Mouse (Mus musculus): ENCODE measurements around the gene Lax1. TPM values are rescaled to one million over a fixed set of nuclear protein-coding genes. Genes with fewer than 3 reads are reported as not detected.

Gene Lax1
- polyA plus RNA-seq, 1 experiment from 2014 or later, result 0.63 TPM

DNA sequence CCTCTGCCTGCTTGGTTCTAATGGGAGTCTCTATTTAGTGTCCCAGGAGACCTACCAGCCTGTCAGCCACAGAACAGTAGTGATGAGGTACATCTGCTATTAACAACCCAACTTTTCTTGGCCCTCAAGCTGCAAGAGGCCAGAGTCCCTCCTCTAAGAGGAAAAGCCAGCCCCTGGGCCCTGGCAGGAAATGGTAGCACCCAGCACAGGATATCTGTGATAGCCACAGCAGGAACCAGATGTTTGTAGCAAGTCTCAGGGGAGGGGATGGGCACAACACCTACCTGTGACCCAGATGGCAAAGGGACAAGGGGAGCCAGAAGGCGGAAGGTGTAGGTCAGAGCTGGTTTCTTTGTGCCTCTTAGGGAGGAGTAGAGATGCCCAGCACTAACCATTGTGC, 5.0 kb upstream of the Lax1 start:
- no peak overlapping the region for H3K9ac ChIP-seq (ENCODE audit: low read length)
- H3K27ac ChIP-seq (ENCODE audit: low read length), result peak overlapping the region; percentile 87
- no peak overlapping the region for H3K4me2 ChIP-seq (ENCODE audit: low read depth, low read length)
- H3K4me3 ChIP-seq (replicated peaks; ENCODE audit: low read length), result no peak overlapping the region
- WGBS, result 80% methylated on average over 1 of the region's 1 CpGs
- H3K9me3 ChIP-seq (replicated peaks; ENCODE audit: control insufficient read depth, low read length), result no peaks in the 10 kb centered on the region
- H3K4me1 ChIP-seq (ENCODE audit: control insufficient read depth, insufficient read depth, low read length), result peaks cover 31% of the 10 kb centered on the region
- ATAC-seq (ENCODE audit: insufficient read depth, low FRiP score), result no peak
- no peaks in the 10 kb centered on the region for H3K36me3 ChIP-seq (ENCODE audit: control insufficient read depth, insufficient read depth, low read length)
- H3K27me3 ChIP-seq (ENCODE audit: control insufficient read depth, insufficient read depth, low read length), result no peaks in the 10 kb centered on the region

DNA sequence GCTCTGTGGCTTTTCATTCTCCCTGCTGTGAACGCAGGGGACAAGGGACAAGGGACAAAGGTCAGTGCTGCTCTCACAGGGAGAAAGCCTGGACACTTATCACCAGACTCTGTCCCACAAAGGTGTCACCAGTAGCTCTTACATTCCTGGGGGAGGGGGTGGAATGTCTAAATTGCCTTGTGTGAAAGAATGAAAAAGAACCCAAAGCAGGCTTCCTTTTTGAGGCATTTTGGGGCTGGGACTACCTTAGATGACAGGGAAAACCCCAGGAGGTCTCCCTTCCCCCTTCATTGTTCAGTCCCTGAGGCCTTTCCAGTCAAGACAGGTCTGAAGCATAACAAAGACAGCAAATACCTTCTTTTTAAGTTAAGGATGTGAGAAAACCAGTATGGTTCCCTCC, 4.4 kb upstream of the Lax1 start:
- no peak for ATAC-seq (ENCODE audit: insufficient read depth, low FRiP score)
- no peak overlapping the region for H3K4me3 ChIP-seq (replicated peaks; ENCODE audit: low read length)
- peak overlapping the region; percentile 87 for H3K27ac ChIP-seq (ENCODE audit: low read length)

DNA sequence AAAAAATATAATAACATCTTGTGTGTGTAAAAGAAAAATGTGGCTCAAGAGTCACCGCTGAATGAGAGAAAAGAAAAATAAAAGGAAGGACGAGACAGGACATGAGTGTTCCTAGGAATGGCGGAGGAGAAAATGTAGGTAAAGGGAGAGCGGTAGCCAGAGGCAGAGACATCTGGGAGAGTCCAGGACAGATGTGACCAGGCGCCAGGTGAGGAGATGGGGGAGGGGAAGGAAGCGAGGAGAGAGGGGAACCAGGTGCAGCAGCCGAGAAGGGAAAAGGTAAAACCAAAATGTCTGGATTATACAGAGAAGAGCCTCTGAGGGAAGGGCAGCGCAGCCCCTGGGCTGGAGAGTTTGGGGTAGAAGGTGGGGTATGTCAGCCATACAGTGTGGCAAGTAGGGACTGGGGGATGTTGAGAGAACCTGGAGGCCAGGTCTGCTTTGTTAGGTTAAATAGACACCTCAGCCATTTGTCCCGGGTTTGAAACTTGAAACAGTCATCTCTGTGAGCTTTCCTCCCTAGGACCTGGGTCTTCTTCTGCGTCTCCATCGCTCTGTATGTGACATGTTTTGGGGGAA, 3.7 kb upstream of the Lax1 start:
- peaks cover 31% of the 10 kb centered on the region for H3K4me1 ChIP-seq (ENCODE audit: control insufficient read depth, insufficient read depth, low read length)
- H3K4me2 ChIP-seq (ENCODE audit: low read depth, low read length), result no peak overlapping the region
- no peak overlapping the region for H3K4me3 ChIP-seq (replicated peaks; ENCODE audit: low read length)
- H3K27me3 ChIP-seq (ENCODE audit: control insufficient read depth, insufficient read depth, low read length), result no peaks in the 10 kb centered on the region
- H3K36me3 ChIP-seq (ENCODE audit: control insufficient read depth, insufficient read depth, low read length), result no peaks in the 10 kb centered on the region
- H3K27ac ChIP-seq (ENCODE audit: low read length), result peak overlapping the region; percentile 87
- WGBS, result 59% methylated on average over 11 of the region's 11 CpGs
- no peak overlapping the region for H3K9ac ChIP-seq (ENCODE audit: low read length)
- no peaks in the 10 kb centered on the region for H3K9me3 ChIP-seq (replicated peaks; ENCODE audit: control insufficient read depth, low read length)
- ATAC-seq (ENCODE audit: insufficient read depth, low FRiP score), result no peak

More for the DNA sequence above, 4.4 kb upstream of the Lax1 start:
- H3K4me2 ChIP-seq (ENCODE audit: low read depth, low read length), result no peak overlapping the region
- 11% methylated on average over 1 of the region's 1 CpGs for WGBS
- H3K9ac ChIP-seq (ENCODE audit: low read length), result no peak overlapping the region
- no peaks in the 10 kb centered on the region for H3K9me3 ChIP-seq (replicated peaks; ENCODE audit: control insufficient read depth, low read length)
- peaks cover 31% of the 10 kb centered on the region for H3K4me1 ChIP-seq (ENCODE audit: control insufficient read depth, insufficient read depth, low read length)
- H3K27me3 ChIP-seq (ENCODE audit: control insufficient read depth, insufficient read depth, low read length), result no peaks in the 10 kb centered on the region
- no peaks in the 10 kb centered on the region for H3K36me3 ChIP-seq (ENCODE audit: control insufficient read depth, insufficient read depth, low read length)

DNA sequence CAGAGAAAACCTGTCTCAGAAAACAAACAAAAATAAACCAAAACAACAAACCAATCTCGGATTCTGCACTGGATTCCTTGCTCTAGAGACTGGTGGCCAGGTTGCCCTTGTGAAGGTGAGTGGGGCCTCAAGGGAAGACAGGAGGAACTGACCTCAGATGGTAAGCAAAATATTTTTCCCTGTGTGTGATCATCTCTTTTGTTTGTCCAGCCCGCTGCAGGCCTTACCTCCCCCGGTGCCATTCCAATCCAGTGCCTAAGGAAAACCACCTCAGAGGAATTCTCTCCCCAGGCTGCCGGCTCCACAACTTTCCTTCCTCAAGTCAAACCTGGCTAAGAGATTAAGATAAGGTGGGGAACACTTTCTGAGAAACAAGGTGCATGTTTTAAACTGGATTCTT, 2.3 kb upstream of the Lax1 start:
- H3K27ac ChIP-seq (ENCODE audit: low read length), result no peak overlapping the region
- H3K36me3 ChIP-seq (ENCODE audit: control insufficient read depth, insufficient read depth, low read length), result no peaks in the 10 kb centered on the region
- no peak overlapping the region for H3K9ac ChIP-seq (ENCODE audit: low read length)
- H3K9me3 ChIP-seq (replicated peaks; ENCODE audit: control insufficient read depth, low read length), result no peaks in the 10 kb centered on the region
- H3K27me3 ChIP-seq (ENCODE audit: control insufficient read depth, insufficient read depth, low read length), result no peaks in the 10 kb centered on the region
- WGBS, result 38% methylated on average over 4 of the region's 4 CpGs
- no peak for ATAC-seq (ENCODE audit: insufficient read depth, low FRiP score)
- H3K4me3 ChIP-seq (replicated peaks; ENCODE audit: low read length), result no peak overlapping the region
- no peak overlapping the region for H3K4me2 ChIP-seq (ENCODE audit: low read depth, low read length)
- peaks cover 31% of the 10 kb centered on the region for H3K4me1 ChIP-seq (ENCODE audit: control insufficient read depth, insufficient read depth, low read length)

DNA sequence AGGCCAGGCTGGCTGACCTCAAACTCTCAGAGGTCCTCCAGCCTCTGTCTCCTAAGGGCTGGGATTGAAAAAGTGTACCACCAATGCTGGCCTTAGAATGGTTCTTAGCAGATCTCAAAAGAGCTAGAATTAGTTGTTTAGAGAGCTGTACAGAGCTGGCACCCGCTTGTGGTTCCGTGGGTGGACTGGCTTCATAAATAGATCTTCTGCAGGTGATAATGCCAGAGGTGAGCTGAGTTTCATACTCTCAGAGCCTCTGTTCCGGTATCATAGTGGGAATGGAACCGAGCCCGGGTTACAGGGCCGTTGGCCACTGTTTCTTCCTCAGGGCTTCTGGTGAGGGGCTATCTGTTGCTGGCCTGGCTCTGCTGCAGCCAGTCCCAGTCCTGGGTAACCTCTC, 1.1 kb upstream of the Lax1 start:
- Histone ChIP-seq H3K36me3 (ENCODE audit: control insufficient read depth, insufficient read depth, low read length) (no peaks in the 10 kb centered on the region), H3K4me3 (replicated peaks; ENCODE audit: low read length) (no peak overlapping the region), H3K27ac (ENCODE audit: low read length) (no peak overlapping the region), H3K4me2 (ENCODE audit: low read depth, low read length) (no peak overlapping the region), H3K9ac (ENCODE audit: low read length) (no peak overlapping the region), H3K4me1 (ENCODE audit: control insufficient read depth, insufficient read depth, low read length) (peaks cover 24% of the 10 kb centered on the region), H3K27me3 (ENCODE audit: control insufficient read depth, insufficient read depth, low read length) (no peaks in the 10 kb centered on the region), H3K9me3 (replicated peaks; ENCODE audit: control insufficient read depth, low read length) (no peaks in the 10 kb centered on the region)
- ATAC-seq (ENCODE audit: insufficient read depth, low FRiP score), result no peak
- 96% methylated on average over 6 of the region's 6 CpGs for WGBS

DNA sequence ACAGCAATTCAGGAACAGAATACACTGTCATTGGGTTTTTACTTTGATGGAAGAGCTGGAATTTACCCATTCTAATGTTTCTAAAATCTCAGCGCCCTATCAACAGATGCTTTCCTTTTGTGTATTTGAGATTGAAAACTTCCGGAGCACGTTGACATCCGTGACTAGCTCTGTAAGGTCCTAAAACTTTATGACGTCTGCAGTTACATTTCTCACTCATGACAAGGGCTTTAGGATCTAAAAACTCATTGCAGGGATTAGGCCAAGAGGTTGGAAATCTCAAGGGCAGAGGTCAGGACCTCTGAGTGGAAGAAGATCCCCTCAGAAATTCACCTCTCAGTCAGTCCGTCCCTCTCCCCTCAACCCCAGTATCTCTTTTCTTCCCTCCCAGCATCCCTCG, 1.6 kb downstream of the Lax1 start:
- H3K4me2 ChIP-seq (ENCODE audit: low read depth, low read length), result no peak overlapping the region
- no peak overlapping the region for H3K4me3 ChIP-seq (replicated peaks; ENCODE audit: low read length)
- 73% methylated on average over 7 of the region's 7 CpGs for WGBS
- no peak for ATAC-seq (ENCODE audit: insufficient read depth, low FRiP score)
- H3K27ac ChIP-seq (ENCODE audit: low read length), result no peak overlapping the region
- no peak overlapping the region for H3K9ac ChIP-seq (ENCODE audit: low read length)
- H3K9me3 ChIP-seq (replicated peaks; ENCODE audit: control insufficient read depth, low read length), result no peaks in the 10 kb centered on the region
- peaks cover 5% of the 10 kb centered on the region; the same call in 1 of the 2 replicates for H3K4me1 ChIP-seq (ENCODE audit: control insufficient read depth, insufficient read depth, low read length)
- no peaks in the 10 kb centered on the region for H3K36me3 ChIP-seq (ENCODE audit: control insufficient read depth, insufficient read depth, low read length)
- no peaks in the 10 kb centered on the region for H3K27me3 ChIP-seq (ENCODE audit: control insufficient read depth, insufficient read depth, low read length)

DNA sequence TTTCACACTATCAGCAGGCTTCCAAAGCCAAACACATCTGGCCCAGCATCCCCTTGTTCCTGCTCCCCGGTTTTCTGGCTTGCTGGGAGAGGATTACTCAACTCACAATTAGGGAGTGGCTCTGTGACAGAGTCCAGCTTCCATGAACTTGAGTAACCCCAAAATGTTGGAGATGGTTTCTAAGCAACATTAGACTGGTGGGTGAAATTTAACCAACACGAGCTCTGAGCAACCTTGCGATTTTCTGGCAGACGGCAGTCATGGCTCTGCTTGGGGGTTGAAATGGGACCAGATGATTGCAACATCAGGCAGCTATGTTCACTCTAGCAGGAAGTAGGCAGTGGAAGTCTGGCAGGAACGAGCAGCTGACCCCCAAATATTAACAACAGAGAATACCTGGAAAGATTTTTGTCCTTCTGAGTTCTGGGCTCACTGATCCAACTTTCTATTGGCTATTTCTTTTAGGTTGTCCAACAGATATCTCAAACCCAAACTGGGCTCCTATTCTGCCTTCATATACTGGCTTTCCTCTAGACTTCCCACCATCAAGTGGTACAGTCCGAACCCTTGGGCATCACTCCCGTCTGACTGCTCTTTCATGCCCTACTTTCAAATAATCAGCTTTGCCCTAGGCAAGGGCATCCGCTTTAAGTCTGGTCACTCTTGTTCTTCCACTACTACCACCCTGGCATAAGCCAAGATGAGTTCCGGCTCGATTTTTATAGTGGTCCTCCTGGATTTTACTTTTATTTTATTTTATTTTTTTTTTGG, 4.0 kb downstream of the Lax1 start:
- no peak overlapping the region for H3K4me2 ChIP-seq (ENCODE audit: low read depth, low read length)
- no peaks in the 10 kb centered on the region for H3K27me3 ChIP-seq (ENCODE audit: control insufficient read depth, insufficient read depth, low read length)
- no peaks in the 10 kb centered on the region for H3K36me3 ChIP-seq (ENCODE audit: control insufficient read depth, insufficient read depth, low read length)
- H3K4me3 ChIP-seq (replicated peaks; ENCODE audit: low read length), result no peak overlapping the region
- peak; percentile 78 for ATAC-seq (ENCODE audit: insufficient read depth, low FRiP score)
- 61% methylated on average over 10 of the region's 10 CpGs for WGBS
- no peak overlapping the region for H3K9ac ChIP-seq (ENCODE audit: low read length)
- no peaks in the 10 kb centered on the region for H3K9me3 ChIP-seq (replicated peaks; ENCODE audit: control insufficient read depth, low read length)
- peak overlapping the region; percentile 11; the same call in 1 of the 2 replicates for H3K27ac ChIP-seq (ENCODE audit: low read length)
- peaks cover 5% of the 10 kb centered on the region; the same call in 1 of the 2 replicates for H3K4me1 ChIP-seq (ENCODE audit: control insufficient read depth, insufficient read depth, low read length)

DNA sequence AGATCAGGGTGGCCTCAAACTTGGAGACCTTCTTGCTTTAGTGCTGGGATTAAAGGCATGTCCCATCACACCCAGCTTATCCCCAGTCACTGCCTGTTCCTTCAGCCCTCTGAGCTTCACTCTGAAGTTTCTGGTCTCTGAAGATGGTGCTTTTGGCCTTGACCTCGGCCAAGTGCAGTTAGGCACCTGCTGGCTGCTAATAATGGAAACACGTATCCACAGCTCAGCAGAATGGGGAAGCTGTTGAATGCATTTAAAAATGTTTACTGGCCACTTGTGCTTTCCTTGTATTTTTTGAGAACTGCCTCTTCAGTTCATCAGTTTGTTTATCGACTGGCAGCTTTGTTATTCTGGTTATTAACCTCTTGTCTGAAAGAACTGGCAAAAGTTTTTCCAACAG, 18.1 kb downstream of the Lax1 start:
- H3K9me3 ChIP-seq (replicated peaks; ENCODE audit: control insufficient read depth, low read length), result no peaks in the 10 kb centered on the region
- H3K4me2 ChIP-seq (ENCODE audit: low read depth, low read length), result no peak overlapping the region
- no peaks in the 10 kb centered on the region for H3K4me1 ChIP-seq (ENCODE audit: control insufficient read depth, insufficient read depth, low read length)
- H3K27me3 ChIP-seq (ENCODE audit: control insufficient read depth, insufficient read depth, low read length), result no peaks in the 10 kb centered on the region
- H3K36me3 ChIP-seq (ENCODE audit: control insufficient read depth, insufficient read depth, low read length), result no peaks in the 10 kb centered on the region
- no peak overlapping the region for H3K9ac ChIP-seq (ENCODE audit: low read length)
- WGBS, result 61% methylated on average over 3 of the region's 3 CpGs
- no peak for ATAC-seq (ENCODE audit: insufficient read depth, low FRiP score)
- no peak overlapping the region for H3K27ac ChIP-seq (ENCODE audit: low read length)
- H3K4me3 ChIP-seq (replicated peaks; ENCODE audit: low read length), result no peak overlapping the region

DNA sequence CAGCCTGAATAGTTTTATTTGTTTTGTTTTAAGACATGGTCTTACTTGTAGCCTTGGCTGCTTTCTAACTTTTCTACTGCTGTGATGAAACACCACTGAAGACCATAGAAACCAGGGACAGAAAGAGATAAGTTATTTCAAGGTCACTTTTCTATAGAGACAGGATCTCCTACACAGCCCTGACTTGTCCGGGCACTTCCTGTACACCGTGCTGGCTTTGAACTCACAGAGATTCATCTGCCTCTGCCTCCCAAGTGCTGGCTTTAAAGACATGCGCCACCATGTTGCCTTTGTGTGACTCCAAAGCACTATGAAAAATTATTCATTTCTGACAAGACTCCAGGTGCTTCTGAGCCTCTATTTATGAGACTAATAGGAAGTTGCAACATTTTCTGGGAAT, 18.6 kb downstream of the Lax1 start:
- Histone ChIP-seq H3K4me1 (ENCODE audit: control insufficient read depth, insufficient read depth, low read length) (no peaks in the 10 kb centered on the region), H3K9ac (ENCODE audit: low read length) (no peak overlapping the region), H3K27me3 (ENCODE audit: control insufficient read depth, insufficient read depth, low read length) (no peaks in the 10 kb centered on the region), H3K4me3 (replicated peaks; ENCODE audit: low read length) (no peak overlapping the region), H3K9me3 (replicated peaks; ENCODE audit: control insufficient read depth, low read length) (no peaks in the 10 kb centered on the region), H3K27ac (ENCODE audit: low read length) (no peak overlapping the region), H3K4me2 (ENCODE audit: low read depth, low read length) (no peak overlapping the region), H3K36me3 (ENCODE audit: control insufficient read depth, insufficient read depth, low read length) (no peaks in the 10 kb centered on the region)
- WGBS, result 82% methylated on average over 3 of the region's 3 CpGs
- no peak for ATAC-seq (ENCODE audit: insufficient read depth, low FRiP score)
